Mouse (Mus musculus) cortical plate, adult 2 months (tissue): ENCODE data around the gene Erich2. TPM values are rescaled to one million over a fixed set of nuclear protein-coding genes. Genes with fewer than 3 reads are reported as not detected.

Experiments
- H3K27ac ChIP-seq: fragments of 200-500 bp; 2 replicates; pipeline ENCODE4 v1.5.1; 2012; ENCODE audit warnings: low read length, control low read depth, inconsistent platforms; ENCODE audit not compliant: insufficient read depth
- H3K4me1 ChIP-seq: fragments of 200-500 bp; 2 replicates; pipeline ENCODE4 v1.6.1; 2011; ENCODE audit warnings: low read length; ENCODE audit not compliant: control insufficient read depth, insufficient read depth
- H3K4me3 ChIP-seq: fragments of 200-500 bp; 2 replicates; pipeline ENCODE4 v1.5.1; 2011; ENCODE audit warnings: mild to moderate bottlenecking, low read length, control low read depth; ENCODE audit not compliant: insufficient read depth
- CTCF ChIP-seq: fragments of 200-500 bp; IDR thresholded peaks from 2 replicates; pipeline ENCODE4 v1.5.1; 2011; ENCODE audit warnings: mild to moderate bottlenecking, control low read depth, low read length; ENCODE audit not compliant: insufficient read depth; ENCODE audit errors: extremely low read depth
- POLR2A ChIP-seq: fragments of 200-500 bp; IDR thresholded peaks from 2 replicates; pipeline ENCODE4 v1.6.1; 2011; ENCODE audit warnings: mild to moderate bottlenecking, low read length, control low read depth; ENCODE audit not compliant: insufficient read depth; ENCODE audit errors: extremely low read depth
- polyA plus RNA-seq: library from polyadenylated mRNA; depleted of rRNA; stranded (reverse); fragments of >200 nt; gene quantifications from 2 replicates; pipeline ENCODE4 v1.2.3, GENCODE M21; 2012; rRNA removed

Erich2 gene
- polyA plus RNA-seq, result 0.44 and 1.3 TPM in 2 replicates

DNA sequence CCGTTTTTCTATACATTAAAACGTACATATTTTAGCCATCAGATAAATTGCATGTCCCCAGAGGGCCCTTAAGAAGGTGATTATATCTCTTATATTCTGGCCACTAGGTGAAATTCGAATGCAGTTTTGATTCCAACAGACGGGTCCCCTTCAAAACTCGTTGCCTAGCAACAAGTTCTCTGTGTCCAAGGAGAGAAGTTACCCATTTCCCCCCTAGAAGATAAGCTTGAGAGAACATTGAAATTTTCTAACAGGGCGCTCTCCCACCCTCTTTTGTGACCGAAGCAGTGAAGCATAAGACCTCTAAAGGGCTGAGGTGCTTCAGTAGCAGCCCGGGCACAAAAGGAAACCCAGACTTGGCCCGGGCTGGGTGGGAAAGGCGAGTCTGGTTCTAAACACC, at the start of gene Erich2:
Erich2 (plus strand) TSS at position 324 of the 400 bp plus-strand sequence.
- no peak within 1 kb of the TSS for H3K27ac ChIP-seq
- no peak for TF ChIP-seq CTCF
- no peaks in the 10 kb centered on the region for H3K4me1 ChIP-seq
- peak within 1 kb of the TSS; percentile 36 for H3K4me3 ChIP-seq

DNA sequence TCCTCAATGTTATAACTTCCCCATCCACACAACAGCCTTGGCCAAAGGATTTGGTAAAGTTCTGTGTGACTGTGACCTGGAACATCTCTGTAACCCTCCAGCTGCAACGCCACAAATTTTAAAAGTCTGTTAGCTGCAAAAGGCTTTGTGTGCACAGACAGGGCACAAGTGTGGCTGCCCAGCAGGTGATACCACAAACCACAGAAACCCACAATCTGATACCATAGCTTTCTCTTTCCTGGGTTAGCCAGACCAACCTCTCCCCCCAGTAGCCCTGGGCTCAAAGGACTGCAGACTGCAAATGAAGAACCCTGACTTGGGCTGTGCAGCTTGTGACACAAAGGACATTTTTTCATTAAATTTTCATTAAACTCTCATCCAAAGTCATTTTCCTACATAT, 45.0 kb upstream of the Erich2 start:
- Histone ChIP-seq H3K27ac (no peak overlapping the region), H3K4me1 (no peaks in the 10 kb centered on the region), H3K4me3 (no peak overlapping the region)
- TF ChIP-seq POLR2A (no peak), CTCF (no peak)

DNA sequence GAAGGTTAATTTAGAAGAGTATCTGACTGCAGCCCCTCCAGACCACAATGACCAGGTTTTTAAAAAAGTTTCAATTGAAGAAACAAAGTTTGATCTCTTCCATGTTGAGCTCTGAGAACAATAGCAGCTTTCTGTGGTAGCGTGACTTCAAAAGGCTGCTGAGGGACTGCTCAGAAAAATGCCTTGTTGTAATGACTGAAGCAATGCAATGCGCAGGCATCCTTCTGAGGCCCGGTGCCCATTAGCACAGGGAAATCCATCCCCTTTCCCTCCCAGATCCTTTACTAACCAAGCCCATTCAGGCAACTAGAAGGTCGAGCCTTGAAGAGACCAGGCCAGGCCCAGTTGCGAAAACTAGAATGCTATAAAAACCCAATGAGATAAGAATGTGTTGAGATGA, 37.5 kb upstream of the Erich2 start:
- Histone ChIP-seq H3K27ac (no peak overlapping the region), H3K4me3 (no peak overlapping the region), H3K4me1 (no peaks in the 10 kb centered on the region)
- TF ChIP-seq CTCF (no peak), POLR2A (no peak)

DNA sequence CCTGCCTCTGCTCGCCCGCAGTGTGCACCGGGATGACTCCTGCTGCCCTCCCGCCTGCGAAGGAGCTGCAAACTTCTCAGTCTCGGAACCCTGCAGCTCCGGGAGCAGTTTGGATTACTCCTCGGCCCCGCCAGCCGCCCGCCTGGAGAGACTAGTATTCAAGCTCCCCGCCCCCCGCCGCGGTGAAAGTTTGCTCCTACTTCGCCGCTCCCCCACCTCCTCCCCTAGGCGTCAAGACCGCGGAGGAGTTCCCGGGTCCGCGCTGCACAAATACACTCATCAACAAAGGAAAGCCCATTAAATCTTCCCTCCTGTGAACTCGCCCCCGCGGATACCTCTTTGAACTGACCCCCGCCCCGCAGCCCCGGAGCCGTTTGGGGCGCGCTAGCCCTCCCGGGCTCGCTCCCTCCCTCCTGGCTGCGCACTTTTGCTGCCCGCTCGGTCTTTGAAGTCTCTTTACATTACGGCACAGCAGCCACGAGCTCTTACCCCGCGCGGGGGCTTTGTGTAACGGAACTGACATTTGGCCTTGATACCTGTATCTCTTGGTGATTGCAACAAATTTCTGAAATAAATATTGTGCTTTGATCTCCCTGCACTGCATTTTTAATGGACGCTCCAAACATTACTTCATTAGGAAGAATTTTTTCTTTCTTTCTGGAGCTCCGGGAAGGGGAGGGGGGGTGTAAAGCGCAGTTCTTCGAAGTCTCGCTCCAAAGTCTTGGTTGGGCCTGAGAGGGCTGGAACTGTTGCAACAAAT, 36.6 kb upstream of the Erich2 start:
- H3K27ac ChIP-seq, result no peak overlapping the region
- no peaks in the 10 kb centered on the region for H3K4me1 ChIP-seq
- no peak overlapping the region for H3K4me3 ChIP-seq
- TF ChIP-seq POLR2A, result no peak
- no peak for TF ChIP-seq CTCF

DNA sequence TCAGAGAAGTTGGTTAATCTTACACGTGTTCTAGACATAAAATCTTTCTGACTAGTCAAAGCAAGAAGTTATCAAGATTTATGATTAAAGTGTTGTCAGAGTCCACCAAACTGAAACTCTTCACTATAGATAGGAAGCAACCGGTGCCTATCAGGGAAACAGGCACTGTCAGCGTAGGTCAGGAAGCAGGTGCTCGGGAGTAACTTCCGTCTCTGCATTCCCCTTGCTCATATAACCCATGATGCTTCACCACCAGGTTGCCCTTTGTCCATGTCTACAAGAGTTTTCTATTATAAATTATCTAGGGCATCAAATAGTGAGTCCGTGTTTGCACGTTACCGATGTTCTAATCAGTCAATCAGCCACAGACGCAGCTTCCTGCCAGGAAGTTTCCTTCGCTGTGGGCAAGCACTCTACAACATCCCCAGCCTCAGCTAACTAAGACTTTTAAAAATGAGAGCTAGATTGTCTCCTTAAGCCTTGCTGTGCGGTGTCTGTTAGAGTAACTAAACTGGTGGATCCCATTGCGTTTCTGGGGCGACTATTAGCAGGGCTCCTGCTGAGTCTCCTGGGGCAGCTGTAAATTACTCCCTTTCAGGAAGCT, 10.8 kb upstream of the Erich2 start:
- H3K4me1 ChIP-seq, result no peaks in the 10 kb centered on the region
- no peak for TF ChIP-seq POLR2A
- TF ChIP-seq CTCF, result no peak
- no peak overlapping the region for H3K27ac ChIP-seq
- H3K4me3 ChIP-seq, result no peak overlapping the region

DNA sequence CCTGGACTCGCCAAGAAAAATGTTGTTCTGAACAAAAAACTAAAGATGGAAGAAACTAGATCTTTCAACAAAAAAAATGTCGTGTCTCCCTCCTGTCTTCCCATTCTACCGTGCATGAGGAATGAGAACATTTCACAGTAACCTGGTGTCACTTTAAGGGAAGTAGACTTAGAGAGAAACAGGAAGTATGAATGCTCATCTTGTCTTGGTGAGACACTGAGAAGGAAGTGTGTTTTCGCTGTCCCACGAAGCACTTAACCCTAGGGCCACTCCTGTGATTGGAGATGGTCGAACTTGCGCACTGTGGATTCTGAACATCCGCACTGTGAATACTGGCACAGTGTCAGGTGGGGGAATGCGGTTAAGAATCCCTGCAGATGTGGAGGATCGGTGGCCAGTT, 5.2 kb upstream of the Erich2 start:
- Histone ChIP-seq H3K4me1 (no peaks in the 10 kb centered on the region), H3K4me3 (no peak overlapping the region), H3K27ac (no peak overlapping the region)
- no peak for TF ChIP-seq CTCF

DNA sequence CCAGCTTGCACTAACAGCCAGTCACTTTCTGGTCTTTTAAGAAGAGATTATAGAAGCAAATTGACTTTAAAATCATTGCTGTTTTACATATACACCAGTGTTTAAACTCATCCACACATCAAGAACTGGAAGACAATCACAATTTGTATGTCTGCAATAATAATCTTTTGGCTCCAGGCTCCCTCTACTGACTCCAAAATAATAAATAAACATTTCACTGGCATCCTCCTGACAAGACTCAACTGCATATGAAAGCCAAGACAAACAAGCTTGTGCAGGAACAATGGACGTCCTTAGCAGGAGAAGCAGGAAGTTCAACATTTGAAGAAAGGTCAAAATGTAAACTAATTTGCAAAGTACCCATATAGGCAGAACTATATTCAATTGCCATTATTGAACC, 3.4 kb upstream of the Erich2 start:
- TF ChIP-seq POLR2A, result no peak
- no peak for TF ChIP-seq CTCF
- H3K4me3 ChIP-seq, result no peak overlapping the region
- H3K4me1 ChIP-seq, result no peaks in the 10 kb centered on the region
- H3K27ac ChIP-seq, result no peak overlapping the region

DNA sequence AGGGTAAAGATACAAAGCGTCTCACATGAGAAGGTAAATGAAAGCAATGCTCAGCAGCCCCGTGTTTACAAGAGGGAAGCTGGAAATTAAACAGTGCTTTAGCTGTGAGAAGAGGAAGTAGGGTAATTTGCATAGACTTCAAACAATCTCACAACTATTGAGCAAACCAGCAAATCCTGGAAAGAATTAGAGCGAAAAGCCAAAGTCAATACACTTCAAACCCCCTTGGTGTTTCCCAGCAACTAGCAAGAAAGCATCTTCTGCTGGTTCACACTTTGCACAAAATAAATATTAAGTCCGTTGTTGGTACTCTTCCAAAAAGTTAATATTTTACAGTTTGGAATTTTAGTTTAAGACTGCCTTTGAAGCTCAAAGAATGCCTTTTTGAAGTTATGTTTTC, 2.7 kb upstream of the Erich2 start:
- Histone ChIP-seq H3K4me1 (no peaks in the 10 kb centered on the region), H3K4me3 (no peak overlapping the region), H3K27ac (no peak overlapping the region)
- TF ChIP-seq CTCF (no peak), POLR2A (no peak)

DNA sequence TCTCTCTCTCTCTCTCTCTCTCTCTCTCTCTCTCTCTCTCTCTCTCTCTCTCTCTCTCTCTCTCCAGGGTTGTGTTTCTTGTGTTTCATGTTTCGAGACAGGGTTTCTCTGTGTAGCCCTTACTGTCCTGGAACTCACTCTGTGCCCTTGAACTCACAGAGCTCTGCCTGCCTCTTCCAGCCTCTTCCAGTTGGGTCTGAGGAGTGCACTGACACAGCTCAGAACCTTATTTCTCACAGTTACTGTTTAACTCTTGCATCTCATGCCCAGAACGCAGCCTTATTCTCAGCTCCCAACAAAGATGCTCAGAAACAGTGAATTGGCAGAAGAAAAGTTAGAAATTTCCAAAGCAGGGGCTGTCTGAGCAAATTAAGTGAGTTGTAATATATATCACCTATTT, 2.2 kb upstream of the Erich2 start:
- H3K4me3 ChIP-seq, result no peak overlapping the region
- H3K27ac ChIP-seq, result no peak overlapping the region
- TF ChIP-seq POLR2A (no peak), CTCF (no peak)
- H3K4me1 ChIP-seq, result no peaks in the 10 kb centered on the region

DNA sequence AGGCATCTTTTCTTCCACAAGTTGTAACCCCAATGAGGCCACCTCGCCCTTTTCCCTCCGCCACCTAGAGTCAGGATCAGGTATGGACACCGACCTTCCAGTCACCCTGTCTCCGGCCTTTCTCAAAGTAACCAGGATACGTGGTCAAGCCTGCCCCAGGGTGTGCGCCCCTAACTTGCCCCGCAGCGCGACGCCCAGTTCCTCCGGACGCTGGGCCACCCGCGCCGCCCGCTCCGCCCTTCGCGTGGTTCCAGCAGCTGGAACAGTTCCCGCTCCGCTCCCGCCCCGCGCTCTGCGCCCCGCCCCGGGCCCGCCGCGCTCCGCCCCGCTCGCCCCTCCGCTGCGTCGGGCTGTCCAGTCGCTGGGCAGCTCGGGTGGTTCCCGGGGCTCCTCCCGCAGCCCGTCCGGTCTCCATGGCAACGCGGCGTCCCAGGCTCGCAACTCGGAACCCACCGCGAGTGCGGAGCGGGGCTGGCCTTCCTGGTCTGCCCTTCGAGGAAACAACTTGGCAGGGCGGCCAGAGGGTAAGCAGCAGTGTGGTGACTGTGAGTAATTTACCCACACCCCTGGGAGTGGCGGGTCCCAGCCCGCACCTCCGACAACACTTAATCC, 508 bp downstream of the Erich2 start:
- Histone ChIP-seq H3K4me1 (no peaks in the 10 kb centered on the region), H3K27ac (no peak overlapping the region)
- TF ChIP-seq CTCF, result 0 out of 2 replicates have a peak, but pooled peaks have one; percentile 8
- no peak for TF ChIP-seq POLR2A

More for the DNA sequence above, 508 bp downstream of the Erich2 start:
- H3K4me3 ChIP-seq, result peak overlapping the region; percentile 36
